In genomic region chr4:104399106-104399730, GRCm38 (mm10) we compare ENCODE assay signal across 10 mouse cellular contexts.
DNase-seq lines count a peak whose midpoint lies in the region; ATAC-seq and TF ChIP-seq lines count a peak whose summit lies in the region.
"Had no signal": no experiment of that assay in that cellular context is flagged by ENCODE, and none has a peak within 500 bp of the region (broad histone marks: within the 10 kb centered on the region; RNA-seq: fewer than 3 reads in every experiment).

No protein-coding gene starts in this region.

- peak overlapping the region; percentile 36 for H3K4me2 ChIP-seq in embryonic facial prominence, embryonic 14.5 days (ENCODE audit: low read depth, low read length)
- peak overlapping the region; percentile 8; the same call in 1 of the 2 replicates for H3K4me2 ChIP-seq in hindbrain, postnatal 0 days (ENCODE audit: low read depth, low read length)
- no peak overlapping the region for H3K4me2 ChIP-seq in neural tube, embryonic 12.5 days (replicated peaks)
- H3K4me2 ChIP-seq: liver, embryonic 12.5 days had no signal

- DNase-seq in layer of hippocampus, adult 2 months (ENCODE audit: low spot score in 2 of 2): peak in 1 of 2 experiments; percentile 58
- no peak for DNase-seq in layer of hippocampus, adult 9-10 months (ENCODE audit: low spot score)
- DNase-seq in embryonic facial prominence, embryonic 14.5 days (ENCODE audit: low spot score): peak; percentile 70
- DNase-seq in hindbrain, postnatal 0 days (ENCODE audit: low spot score): peak; percentile 69
- no peak for DNase-seq in heart, postnatal 36 days
- no peak for DNase-seq in cerebellum, adult 2 months
- DNase-seq in spleen, adult 12 weeks (ENCODE audit: low spot score): no peak
- DNase-seq: cerebellum, postnatal 14 days had no signal

- H3K36me3 ChIP-seq in embryonic facial prominence, embryonic 14.5 days (ENCODE audit: control insufficient read depth, insufficient read depth, low read length): no peaks in the 10 kb centered on the region
- H3K36me3 ChIP-seq in hindbrain, postnatal 0 days (ENCODE audit: insufficient read depth, low read length): no peaks in the 10 kb centered on the region
- no peaks in the 10 kb centered on the region for H3K36me3 ChIP-seq in neural tube, embryonic 12.5 days
- H3K36me3 ChIP-seq: liver, embryonic 12.5 days had no signal

- no peaks in the 10 kb centered on the region for H3K9me3 ChIP-seq in embryonic facial prominence, embryonic 14.5 days (ENCODE audit: control insufficient read depth, low read length)
- H3K9me3 ChIP-seq in hindbrain, postnatal 0 days (ENCODE audit: low read length): no peaks in the 10 kb centered on the region
- H3K9me3 ChIP-seq in neural tube, embryonic 12.5 days: no peaks in the 10 kb centered on the region
- H3K9me3 ChIP-seq: liver, embryonic 12.5 days had no signal

- TF ChIP-seq CTCF in layer of hippocampus, adult 2 months (conservative IDR thresholded peaks at IDR 0.05): no peak
- TF ChIP-seq CTCF in hindbrain, postnatal 0 days (IDR thresholded peaks at IDR 0.05; ENCODE audit: low read depth): no peak
- TF ChIP-seq CTCF in cerebellum, adult 2 months (IDR thresholded peaks at IDR 0.05; ENCODE audit: borderline replicate concordance, insufficient read depth, low read depth, low read length): no peak

- no peaks in the 10 kb centered on the region for H3K27me3 ChIP-seq in embryonic facial prominence, embryonic 14.5 days (replicated peaks; ENCODE audit: control insufficient read depth, insufficient read depth, low read length)
- H3K27me3 ChIP-seq in hindbrain, postnatal 0 days (ENCODE audit: insufficient read depth, low read length): no peaks in the 10 kb centered on the region
- H3K27me3 ChIP-seq in neural tube, embryonic 12.5 days (replicated peaks): no peaks in the 10 kb centered on the region
- no peaks in the 10 kb centered on the region for H3K27me3 ChIP-seq in cerebellum, adult 2 months (ENCODE audit: control insufficient read depth, insufficient read depth, low read length)
- H3K27me3 ChIP-seq: liver, embryonic 12.5 days had no signal

- WGBS in embryonic facial prominence, embryonic 14.5 days: 33% methylated on average over 9 of the region's 9 CpGs
- WGBS in hindbrain, postnatal 0 days: 22% methylated on average over 9 of the region's 9 CpGs
- WGBS in neural tube, embryonic 12.5 days: 41% methylated on average over 9 of the region's 9 CpGs
- WGBS in cerebellum, adult 2 months: 58% methylated on average over 9 of the region's 9 CpGs

- H3K4me3 ChIP-seq in layer of hippocampus, adult 2 months: no peak overlapping the region; the same call in 1 of the 2 replicates
- H3K4me3 ChIP-seq in embryonic facial prominence, embryonic 14.5 days (ENCODE audit: low read depth, low read length): no peak overlapping the region
- no peak overlapping the region for H3K4me3 ChIP-seq in hindbrain, postnatal 0 days (ENCODE audit: low read length)
- H3K4me3 ChIP-seq in neural tube, embryonic 12.5 days: no peak overlapping the region
- no peak overlapping the region for H3K4me3 ChIP-seq in cerebellum, adult 2 months (replicated peaks; ENCODE audit: insufficient read depth, low read depth, low read length)
- H3K4me3 ChIP-seq: liver, embryonic 12.5 days had no signal

- no peak overlapping the region for H3K9ac ChIP-seq in embryonic facial prominence, embryonic 14.5 days (ENCODE audit: low read depth, low read length)
- no peak overlapping the region for H3K9ac ChIP-seq in hindbrain, postnatal 0 days (replicated peaks; ENCODE audit: low read length)
- no peak overlapping the region for H3K9ac ChIP-seq in neural tube, embryonic 12.5 days
- H3K9ac ChIP-seq: liver, embryonic 12.5 days had no signal

- ATAC-seq in embryonic facial prominence, embryonic 14.5 days (ENCODE audit: low read depth): peak; percentile 41; the same call in 1 of the 2 replicates
- peak; percentile 74 for ATAC-seq in hindbrain, postnatal 0 days
- ATAC-seq in neural tube, embryonic 12.5 days (ENCODE audit: low FRiP score, low read depth): peak; percentile 61; the same call in 1 of the 2 replicates
- ATAC-seq: liver, embryonic 12.5 days had no signal

- intact Hi-C loops in heart, postnatal 36 days (cut with DNase I): no loop called here

- H3K4me1 ChIP-seq in embryonic facial prominence, embryonic 14.5 days (ENCODE audit: control insufficient read depth, insufficient read depth, low read length): peaks cover 4% of the 10 kb centered on the region; the same call in 1 of the 2 replicates
- H3K4me1 ChIP-seq in hindbrain, postnatal 0 days (ENCODE audit: insufficient read depth, low read length): no peaks in the 10 kb centered on the region
- H3K4me1 ChIP-seq in neural tube, embryonic 12.5 days: peaks cover 8% of the 10 kb centered on the region
- H3K4me1 ChIP-seq in cerebellum, adult 2 months (ENCODE audit: control insufficient read depth, insufficient read depth, low read length): peaks cover 5% of the 10 kb centered on the region
- H3K4me1 ChIP-seq: liver, embryonic 12.5 days had no signal

- TF ChIP-seq POLR2A in cerebellum, adult 2 months (IDR thresholded peaks at IDR 0.05; ENCODE audit: borderline replicate concordance, insufficient read depth, low read length): no peak

- H3K27ac ChIP-seq in layer of hippocampus, adult 2 months: peak overlapping the region; percentile 68
- H3K27ac ChIP-seq in embryonic facial prominence, embryonic 14.5 days (replicated peaks; ENCODE audit: low read depth, low read length): peak overlapping the region; percentile 35
- 0 out of 2 replicates have a peak overlapping the region, but pooled peaks have one; percentile 22 for H3K27ac ChIP-seq in hindbrain, postnatal 0 days
- no peak overlapping the region for H3K27ac ChIP-seq in neural tube, embryonic 12.5 days
- no peak overlapping the region for H3K27ac ChIP-seq in cerebellum, adult 2 months (ENCODE audit: insufficient read depth, low read length)
- H3K27ac ChIP-seq: liver, embryonic 12.5 days had no signal

Comparison
In these comparisons a context has a peak if more than half of its experiments do, and no peak if none do; other contexts are left out.
1. DNase-seq: peak in embryonic facial prominence, embryonic 14.5 days (single experiment) and hindbrain, postnatal 0 days (single experiment); none in layer of hippocampus, adult 9-10 months (single experiment), heart, postnatal 36 days (0 of 2), cerebellum, adult 2 months (0 of 2) and spleen, adult 12 weeks (single experiment).
2. H3K27ac ChIP-seq: peak in layer of hippocampus, adult 2 months (single experiment), embryonic facial prominence, embryonic 14.5 days (single experiment) and hindbrain, postnatal 0 days (single experiment); none in neural tube, embryonic 12.5 days (single experiment) and cerebellum, adult 2 months (single experiment).
3. Peak in every context shown above with its lines, with median percentiles within 50 percentile points of each other: ATAC-seq.